Mouse (Mus musculus) monocyte, adult 2 months (primary cell): ENCODE results near the gene Adam11.
"Not testable (repeated sequence)": the region's sequence is repeated elsewhere in the genome, so short reads cannot be mapped to it uniquely, and the experiment has no call there.

Source experiments
- DNase-seq, 2 experiments: peaks; one replicate each; pipeline ENCODE4 v3.0.0; 2022; ENCODE audit warnings: low spot score in 2 of 2, low read depth in 1 of 2

Adam11 gene

GRCm38 (mm10) chr11:102761309-102762210 lies at the start of gene Adam11:
Gene Adam11, plus strand, starts transcription at chr11:102761439.
- DNase-seq, result no peak

GRCm38 (mm10) chr11:102712411-102712810 lies 48.8 kb upstream of the Adam11 start:
- no peak for DNase-seq

- not testable (repeated sequence) for DNase-seq
Observed at GRCm38 (mm10) chr11:102714578-102714977, 46.7 kb upstream of the Adam11 start.

GRCm38 (mm10) chr11:102716135-102716534 lies 45.1 kb upstream of the Adam11 start:
- DNase-seq, result no peak

GRCm38 (mm10) chr11:102725574-102725973 lies 35.7 kb upstream of the Adam11 start:
- DNase-seq, result no peak

- no peak for DNase-seq
Observed at GRCm38 (mm10) chr11:102728614-102729013, 32.6 kb upstream of the Adam11 start.

- no peak for DNase-seq
Observed at GRCm38 (mm10) chr11:102729835-102730234, 31.4 kb upstream of the Adam11 start.

GRCm38 (mm10) chr11:102731366-102731765 lies 29.9 kb upstream of the Adam11 start:
- no peak for DNase-seq

- DNase-seq, result no peak
Observed at GRCm38 (mm10) chr11:102733146-102733545, 28.1 kb upstream of the Adam11 start.

- no peak for DNase-seq
Observed at GRCm38 (mm10) chr11:102734961-102735360, 26.3 kb upstream of the Adam11 start.

GRCm38 (mm10) chr11:102738046-102738445 lies 23.2 kb upstream of the Adam11 start:
- no peak for DNase-seq

GRCm38 (mm10) chr11:102739278-102739966 lies 21.8 kb upstream of the Adam11 start:
- no peak for DNase-seq

GRCm38 (mm10) chr11:102740634-102741033 lies 20.6 kb upstream of the Adam11 start:
- no peak for DNase-seq

GRCm38 (mm10) chr11:102741129-102741950 lies 19.9 kb upstream of the Adam11 start:
- no peak for DNase-seq

GRCm38 (mm10) chr11:102742066-102742465 lies 19.2 kb upstream of the Adam11 start:
- no peak for DNase-seq

GRCm38 (mm10) chr11:102742843-102743242 lies 18.4 kb upstream of the Adam11 start:
- no peak for DNase-seq

GRCm38 (mm10) chr11:102744746-102745145 lies 16.5 kb upstream of the Adam11 start:
- no peak for DNase-seq

GRCm38 (mm10) chr11:102747866-102748265 lies 13.4 kb upstream of the Adam11 start:
- DNase-seq, result no peak

GRCm38 (mm10) chr11:102748381-102748780 lies 12.9 kb upstream of the Adam11 start:
- DNase-seq, result no peak

GRCm38 (mm10) chr11:102749712-102750111 lies 11.5 kb upstream of the Adam11 start:
- no peak for DNase-seq

GRCm38 (mm10) chr11:102752896-102753590 lies 8.2 kb upstream of the Adam11 start:
- no peak for DNase-seq
